Mouse (Mus musculus): ENCODE results near the gene Sppl2c. TPM values are rescaled to one million over a fixed set of nuclear protein-coding genes. Genes with fewer than 3 reads are reported as not detected.

Gene Sppl2c
- polyA plus RNA-seq (2017; shearing (Covaris generic)): not detected

DNA sequence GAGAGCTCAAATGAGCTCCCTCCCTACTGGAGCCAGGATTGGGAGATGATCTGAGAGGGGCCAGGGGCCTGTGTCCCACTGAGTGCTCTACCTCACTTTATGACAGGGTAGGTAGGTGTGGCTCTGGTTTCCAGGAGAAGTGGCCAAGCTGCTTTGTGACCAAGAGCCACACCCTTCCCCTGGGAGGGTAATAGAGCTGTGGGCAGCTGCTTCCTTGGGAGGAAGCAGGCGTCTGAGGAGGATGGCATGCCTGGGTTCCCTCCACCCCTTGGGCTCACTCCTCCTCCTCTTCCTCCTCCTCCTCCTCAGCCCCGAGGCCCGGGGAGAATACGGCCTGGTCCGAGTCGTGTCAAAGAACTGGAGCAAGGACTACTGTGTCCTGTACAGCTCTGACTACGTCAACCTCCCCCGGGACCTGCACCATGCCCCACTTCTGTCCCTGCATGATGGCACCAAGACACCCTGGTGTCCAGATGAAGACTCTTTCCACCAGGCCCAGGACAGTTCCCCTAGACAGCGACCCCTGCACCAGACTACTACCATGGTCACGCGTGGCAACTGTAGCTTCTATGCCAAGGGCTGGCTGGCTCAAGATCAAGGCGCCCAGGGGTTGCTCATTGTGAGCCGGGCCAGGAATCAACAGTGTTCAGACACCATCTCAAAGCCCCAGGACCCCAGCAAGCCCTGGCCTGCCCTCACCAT is at the start of gene Sppl2c:
TSS of gene Sppl2c (plus strand) at position 193 of the 702 bp plus-strand sequence.

DNA sequence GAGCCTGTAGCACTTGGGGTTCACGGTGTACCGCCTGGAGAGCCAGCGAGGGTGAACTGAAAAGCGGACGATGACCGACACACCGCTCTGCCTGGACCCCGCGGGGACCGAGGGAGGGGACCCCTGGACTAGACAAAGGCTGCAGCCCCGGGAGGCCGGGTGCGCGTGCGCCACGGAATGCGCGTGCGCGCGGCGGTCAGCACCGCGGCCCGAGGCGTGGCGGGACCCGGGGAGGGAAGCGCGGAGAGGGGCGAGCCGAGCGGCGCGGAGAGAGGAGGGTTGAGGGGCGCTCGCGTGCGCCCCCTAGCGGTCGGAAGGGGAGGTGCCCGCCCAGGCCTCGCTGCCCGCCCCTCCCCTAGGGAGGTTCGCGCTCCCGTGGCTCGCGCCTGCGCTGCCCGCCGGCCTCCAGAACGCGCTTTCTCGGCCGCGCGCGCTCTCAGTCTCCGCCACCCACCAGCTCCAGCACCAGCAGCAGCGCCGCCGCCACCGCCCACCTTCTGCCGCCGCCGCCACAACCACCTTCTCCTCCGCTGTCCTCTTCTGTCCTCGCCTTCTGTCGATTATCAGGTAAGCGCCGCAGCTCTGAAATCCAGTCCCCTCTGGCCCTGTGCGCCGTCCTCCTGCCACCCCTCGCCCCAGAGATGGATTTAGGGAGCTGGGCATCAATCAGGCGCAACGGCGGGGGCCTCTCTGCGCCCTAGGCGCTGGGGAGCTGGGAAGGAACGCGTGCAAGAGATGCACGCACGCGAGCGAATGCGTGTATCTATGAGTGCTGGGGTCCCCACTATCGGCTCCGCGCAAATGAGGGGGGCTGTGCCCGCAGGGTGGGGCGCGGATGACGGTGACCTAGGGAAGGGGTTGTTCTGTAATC is 45.1 kb downstream of the Sppl2c start, which contains the start of gene Mapt:
TSS of gene Mapt (plus strand) at position 350 of the 871 bp plus-strand sequence.

Other genes starting within 250 kb of the Sppl2c start
- gene Nsf, start 232.3 kb upstream of the Sppl2c start, polyA plus RNA-seq (2017; shearing (Covaris generic)): 55.3 TPM
- gene Arf2, start 219.6 kb upstream of the Sppl2c start, polyA plus RNA-seq (2017; shearing (Covaris generic)): 27.2 TPM
- gene Crhr1, start 53.5 kb upstream of the Sppl2c start, polyA plus RNA-seq (2017; shearing (Covaris generic)): not detected
- gene Mapt, start 45.1 kb downstream of the Sppl2c start, polyA plus RNA-seq (2017; shearing (Covaris generic)): 0.93 TPM

Data from effector memory CD4-positive, alpha-beta T cell, adult 7 months (primary cell).